Mouse (Mus musculus) cerebellum, adult 11-12 months (tissue): Measurements from ENCODE around the gene Bcl9.
A peak's percentile ranks its signal among the peaks of the same experiment; 100 is the strongest.

ENCODE experiments used
- DNase-seq: peaks from one replicate; pipeline ENCODE4 v3.0.0; 2022

Gene Bcl9

GRCm38 (mm10) chr3:97297553-97298432 is at the start of gene Bcl9:
Gene Bcl9 (minus strand): TSS chr3:97297917.
- peak; percentile 91 for DNase-seq

- no peak for DNase-seq
Measured at GRCm38 (mm10) chr3:97339193-97339576, 41.5 kb upstream of the Bcl9 start.

- DNase-seq, result peak; percentile 72
Measured at GRCm38 (mm10) chr3:97338522-97339192, 40.9 kb upstream of the Bcl9 start.

GRCm38 (mm10) chr3:97337306-97337705 is 39.6 kb upstream of the Bcl9 start:
- DNase-seq, result no peak

- no peak for DNase-seq
Measured at GRCm38 (mm10) chr3:97336331-97336730, 38.6 kb upstream of the Bcl9 start.

- DNase-seq, result no peak
Measured at GRCm38 (mm10) chr3:97334618-97335017, 36.9 kb upstream of the Bcl9 start.

GRCm38 (mm10) chr3:97332172-97332571 is 34.5 kb upstream of the Bcl9 start:
- no peak for DNase-seq

- no peak for DNase-seq
Measured at GRCm38 (mm10) chr3:97327809-97328208, 30.1 kb upstream of the Bcl9 start.

- DNase-seq, result no peak
Measured at GRCm38 (mm10) chr3:97327356-97327755, 29.6 kb upstream of the Bcl9 start.

- no peak for DNase-seq
Measured at GRCm38 (mm10) chr3:97325621-97326345, 28.1 kb upstream of the Bcl9 start.

- DNase-seq, result no peak
Measured at GRCm38 (mm10) chr3:97324046-97324445, 26.3 kb upstream of the Bcl9 start.

- DNase-seq, result no peak
Measured at GRCm38 (mm10) chr3:97317302-97317701, 19.6 kb upstream of the Bcl9 start.

- no peak for DNase-seq
Measured at GRCm38 (mm10) chr3:97313431-97313830, 15.7 kb upstream of the Bcl9 start.

GRCm38 (mm10) chr3:97311998-97312397 is 14.3 kb upstream of the Bcl9 start:
- no peak for DNase-seq

- DNase-seq, result no peak
Measured at GRCm38 (mm10) chr3:97309748-97310536, 12.2 kb upstream of the Bcl9 start.

GRCm38 (mm10) chr3:97308440-97308839 is 10.7 kb upstream of the Bcl9 start:
- DNase-seq, result no peak

GRCm38 (mm10) chr3:97305907-97306306 is 8.2 kb upstream of the Bcl9 start:
- no peak for DNase-seq

- no peak for DNase-seq
Measured at GRCm38 (mm10) chr3:97301586-97301985, 3.9 kb upstream of the Bcl9 start.

GRCm38 (mm10) chr3:97300370-97300769 is 2.7 kb upstream of the Bcl9 start:
- no peak for DNase-seq

GRCm38 (mm10) chr3:97299885-97300284 is 2.2 kb upstream of the Bcl9 start:
- no peak for DNase-seq

GRCm38 (mm10) chr3:97298856-97299465 is 1.2 kb upstream of the Bcl9 start:
- DNase-seq, result peak; percentile 20

- peak; percentile 57 for DNase-seq
Measured at GRCm38 (mm10) chr3:97296941-97297552, 670 bp downstream of the Bcl9 start.
